Mouse (Mus musculus): ENCODE results near the gene Tbc1d19. TPM values are rescaled to one million over a fixed set of nuclear protein-coding genes. Genes with fewer than 3 reads are reported as not detected.

The Tbc1d19 gene
- total and polyA plus RNA-seq, 3 experiments, result 6.8 to 26.4 (median 16.7) TPM

GRCm38 (mm10) chr5:53880724-53881123 is 71.3 kb downstream of the Tbc1d19 start:
- no peak overlapping the region for H3K4me3 ChIP-seq (ENCODE audit: low read depth, low read length)
- H3K4me1 ChIP-seq (ENCODE audit: insufficient read depth, low read depth, low read length), result no peaks in the 10 kb centered on the region
- no peaks in the 10 kb centered on the region for H3K9me3 ChIP-seq (replicated peaks)
- DNase-seq (ENCODE audit: low spot score) (no peak), ATAC-seq (ENCODE audit: extremely low read depth, insufficient number of reproducible peaks, low FRiP score, poor library complexity, severe bottlenecking) (no peak)
- no peak for TF ChIP-seq POLR2AphosphoS5 (IDR thresholded peaks at IDR 0.05; ENCODE audit: insufficient replicate concordance, low read depth, low read length)
- no peak for TF ChIP-seq GATA2 (IDR thresholded peaks at IDR 0.05; ENCODE audit: borderline replicate concordance, low read depth, low read length)
- TF ChIP-seq TAL1 (conservative IDR thresholded peaks at IDR 0.05; ENCODE audit: low read depth, low read length), result no peak
- TF ChIP-seq CTCF (IDR thresholded peaks at IDR 0.05; ENCODE audit: low read depth, low read length), result no peak
- TF ChIP-seq GATA1 (IDR thresholded peaks at IDR 0.05; ENCODE audit: borderline replicate concordance, low read length), result no peak
- no peaks in the 10 kb centered on the region for H3K36me3 ChIP-seq (replicated peaks)
- H3K27me3 ChIP-seq (ENCODE audit: insufficient read depth, low read length), result peaks cover 2% of the 10 kb centered on the region; the same call in 1 of the 2 replicates

GRCm38 (mm10) chr5:53881381-53881990 is 72.1 kb downstream of the Tbc1d19 start:
- H3K27me3 ChIP-seq (ENCODE audit: insufficient read depth, low read length), result peaks cover 2% of the 10 kb centered on the region; the same call in 1 of the 2 replicates
- no peaks in the 10 kb centered on the region for H3K4me1 ChIP-seq (ENCODE audit: insufficient read depth, low read depth, low read length)
- no peak overlapping the region for H3K4me3 ChIP-seq (ENCODE audit: low read depth, low read length)
- H3K36me3 ChIP-seq (replicated peaks), result no peaks in the 10 kb centered on the region
- TF ChIP-seq GATA1 (IDR thresholded peaks at IDR 0.05; ENCODE audit: borderline replicate concordance, low read length) (no peak), GATA2 (IDR thresholded peaks at IDR 0.05; ENCODE audit: borderline replicate concordance, low read depth, low read length) (no peak), POLR2AphosphoS5 (IDR thresholded peaks at IDR 0.05; ENCODE audit: insufficient replicate concordance, low read depth, low read length) (no peak), TAL1 (conservative IDR thresholded peaks at IDR 0.05; ENCODE audit: low read depth, low read length) (no peak), CTCF (IDR thresholded peaks at IDR 0.05; ENCODE audit: low read depth, low read length) (no peak)
- ATAC-seq (ENCODE audit: extremely low read depth, insufficient number of reproducible peaks, low FRiP score, poor library complexity, severe bottlenecking) (no peak), DNase-seq (ENCODE audit: low spot score) (no peak)
- H3K9me3 ChIP-seq (replicated peaks), result no peaks in the 10 kb centered on the region

- TF ChIP-seq POLR2AphosphoS5 (IDR thresholded peaks at IDR 0.05; ENCODE audit: insufficient replicate concordance, low read depth, low read length), result no peak
- no peak for TF ChIP-seq GATA1 (IDR thresholded peaks at IDR 0.05; ENCODE audit: borderline replicate concordance, low read length)
- no peak for TF ChIP-seq GATA2 (IDR thresholded peaks at IDR 0.05; ENCODE audit: borderline replicate concordance, low read depth, low read length)
- no peak for TF ChIP-seq TAL1 (conservative IDR thresholded peaks at IDR 0.05; ENCODE audit: low read depth, low read length)
- TF ChIP-seq CTCF (IDR thresholded peaks at IDR 0.05; ENCODE audit: low read depth, low read length), result no peak
- H3K4me1 ChIP-seq (ENCODE audit: insufficient read depth, low read depth, low read length), result no peaks in the 10 kb centered on the region
- ATAC-seq (ENCODE audit: extremely low read depth, insufficient number of reproducible peaks, low FRiP score, poor library complexity, severe bottlenecking) (no peak), DNase-seq (ENCODE audit: low spot score) (no peak)
- H3K4me3 ChIP-seq (ENCODE audit: low read depth, low read length), result no peak overlapping the region
- H3K9me3 ChIP-seq (replicated peaks), result no peaks in the 10 kb centered on the region
- H3K27me3 ChIP-seq (ENCODE audit: insufficient read depth, low read length), result peaks cover 9% of the 10 kb centered on the region
- H3K36me3 ChIP-seq (replicated peaks), result no peaks in the 10 kb centered on the region
Measured at GRCm38 (mm10) chr5:53901406-53901805, 92.0 kb downstream of the Tbc1d19 start.

GRCm38 (mm10) chr5:53902757-53903156 is 93.4 kb downstream of the Tbc1d19 start:
- Histone ChIP-seq H3K36me3 (replicated peaks) (no peaks in the 10 kb centered on the region), H3K4me3 (ENCODE audit: low read depth, low read length) (no peak overlapping the region), H3K4me1 (ENCODE audit: insufficient read depth, low read depth, low read length) (no peaks in the 10 kb centered on the region), H3K27me3 (ENCODE audit: insufficient read depth, low read length) (peaks cover 13% of the 10 kb centered on the region), H3K9me3 (replicated peaks) (no peaks in the 10 kb centered on the region)
- no peak for TF ChIP-seq GATA1 (IDR thresholded peaks at IDR 0.05; ENCODE audit: borderline replicate concordance, low read length)
- no peak for TF ChIP-seq CTCF (IDR thresholded peaks at IDR 0.05; ENCODE audit: low read depth, low read length)
- no peak for TF ChIP-seq GATA2 (IDR thresholded peaks at IDR 0.05; ENCODE audit: borderline replicate concordance, low read depth, low read length)
- TF ChIP-seq POLR2AphosphoS5 (IDR thresholded peaks at IDR 0.05; ENCODE audit: insufficient replicate concordance, low read depth, low read length), result no peak
- no peak for TF ChIP-seq TAL1 (conservative IDR thresholded peaks at IDR 0.05; ENCODE audit: low read depth, low read length)
- DNase-seq (ENCODE audit: low spot score) (no peak), ATAC-seq (ENCODE audit: extremely low read depth, insufficient number of reproducible peaks, low FRiP score, poor library complexity, severe bottlenecking) (no peak)

- ATAC-seq (ENCODE audit: extremely low read depth, insufficient number of reproducible peaks, low FRiP score, poor library complexity, severe bottlenecking) (peak; percentile 98), DNase-seq (ENCODE audit: low spot score) (no peak)
Measured at GRCm38 (mm10) chr5:53909201-53909600, 99.8 kb downstream of the Tbc1d19 start.

GRCm38 (mm10) chr5:53920416-53920815 is 111.0 kb downstream of the Tbc1d19 start:
- DNase-seq (ENCODE audit: low spot score) (no peak), ATAC-seq (ENCODE audit: extremely low read depth, insufficient number of reproducible peaks, low FRiP score, poor library complexity, severe bottlenecking) (no peak)
- H3K4me3 ChIP-seq (ENCODE audit: low read depth, low read length), result no peak overlapping the region
- no peaks in the 10 kb centered on the region for H3K4me1 ChIP-seq (ENCODE audit: insufficient read depth, low read depth, low read length)
- no peak for TF ChIP-seq GATA1 (IDR thresholded peaks at IDR 0.05; ENCODE audit: borderline replicate concordance, low read length)
- peaks cover 9% of the 10 kb centered on the region for H3K27me3 ChIP-seq (ENCODE audit: insufficient read depth, low read length)
- H3K36me3 ChIP-seq (replicated peaks), result no peaks in the 10 kb centered on the region
- peaks cover 3% of the 10 kb centered on the region; the same call in 1 of the 2 replicates for H3K9me3 ChIP-seq (replicated peaks)

More at GRCm38 (mm10) chr5:53909201-53909600, 99.8 kb downstream of the Tbc1d19 start:
- Histone ChIP-seq H3K4me1 (ENCODE audit: insufficient read depth, low read depth, low read length) (no peaks in the 10 kb centered on the region; the same call in 1 of the 2 replicates), H3K9me3 (replicated peaks) (no peaks in the 10 kb centered on the region), H3K4me3 (ENCODE audit: low read depth, low read length) (no peak overlapping the region), H3K27me3 (ENCODE audit: insufficient read depth, low read length) (peaks cover 4% of the 10 kb centered on the region; the same call in 1 of the 2 replicates), H3K36me3 (replicated peaks) (no peaks in the 10 kb centered on the region)
- TF ChIP-seq TAL1 (conservative IDR thresholded peaks at IDR 0.05; ENCODE audit: low read depth, low read length), result peak; percentile 49; the same call in 1 of the 2 replicates
- TF ChIP-seq CTCF (IDR thresholded peaks at IDR 0.05; ENCODE audit: low read depth, low read length), result no peak
